Mouse (Mus musculus) MEL (cell line): ENCODE data around the gene Bcas3. TPM values are rescaled to one million over a fixed set of nuclear protein-coding genes. Genes with fewer than 3 reads are reported as not detected.
A peak's percentile ranks its signal among the peaks of the same experiment; 100 is the strongest.

Experiments used
- DNase-seq: peaks from one replicate; pipeline ENCODE4 v3.0.0; 2011; ENCODE audit warnings: low read depth, low spot score
- H3K27ac ChIP-seq: 2 replicates; pipeline ENCODE4 v1.5.1; 2012; ENCODE audit warnings: low read depth, mild to moderate bottlenecking, control low read depth, low read length, moderate library complexity; ENCODE audit not compliant: control insufficient read depth
- H3K27me3 ChIP-seq, 2 experiments: fragments of 150-350 bp in 1 of 2; sonication (generic) in 1 of 2; 2 replicates each; pipeline ENCODE4 v1.6.1; 2012; ENCODE audit warnings: low read length in 2 of 2, mild to moderate bottlenecking in 2 of 2, improper control_type of control experiment in 1 of 2, moderate library complexity in 1 of 2; ENCODE audit not compliant: insufficient read depth in 2 of 2, control insufficient read depth in 1 of 2
- H3K36me3 ChIP-seq, 2 experiments: 2 replicates each; pipeline ENCODE4 v1.6.1; 2012 to 2014; ENCODE audit warnings: low read length in 2 of 2, improper control_type of control experiment in 1 of 2, inconsistent platforms in 1 of 2, mild to moderate bottlenecking in 1 of 2; ENCODE audit not compliant: insufficient read depth in 2 of 2, control insufficient read depth in 1 of 2
- H3K4me1 ChIP-seq, 2 experiments: fragments of 150-350 bp in 1 of 2; sonication (generic) in 1 of 2; 2 replicates each; pipeline ENCODE4 v1.6.1; 2012; ENCODE audit warnings: low read length in 2 of 2, improper control_type of control experiment in 1 of 2, mild to moderate bottlenecking in 1 of 2; ENCODE audit not compliant: insufficient read depth in 2 of 2, control insufficient read depth in 1 of 2
- H3K4me3 ChIP-seq, 2 experiments: fragments of 150-350 bp in 1 of 2; sonication (generic) in 1 of 2; 2 replicates each; pipeline ENCODE4 v1.5.1; 2012; ENCODE audit warnings: low read depth in 2 of 2, low read length in 2 of 2, mild to moderate bottlenecking in 2 of 2, moderate library complexity in 2 of 2, control low read depth in 1 of 2, improper control_type of control experiment in 1 of 2; ENCODE audit not compliant: control insufficient read depth in 1 of 2, insufficient read depth in 1 of 2
- H3K79me2 ChIP-seq: 2 replicates; pipeline ENCODE4 v1.6.1; 2012; ENCODE audit warnings: mild to moderate bottlenecking, low read length, moderate library complexity; ENCODE audit not compliant: control insufficient read depth, poor library complexity, insufficient read depth
- H3K9ac ChIP-seq: 2 replicates; pipeline ENCODE4 v1.6.1; 2012; ENCODE audit warnings: low read depth, mild to moderate bottlenecking, control low read depth, low read length, moderate library complexity; ENCODE audit not compliant: control insufficient read depth, poor library complexity, severe bottlenecking
- H3K9me3 ChIP-seq: fragments of 150-350 bp; sonication (generic); replicated peaks from 2 replicates; pipeline ENCODE4 v1.6.1; 2012; ENCODE audit warnings: mild to moderate bottlenecking, low read length, improper control_type of control experiment, moderate library complexity; ENCODE audit not compliant: insufficient read depth
- CHD2 ChIP-seq: IDR thresholded peaks from 2 replicates; pipeline ENCODE4 v1.6.1; 2011; ENCODE audit warnings: low read length, improper control_type of control experiment
- E2F4 ChIP-seq: IDR thresholded peaks from 2 replicates; pipeline ENCODE4 v1.6.1; 2011; ENCODE audit warnings: low read depth, low read length, improper control_type of control experiment, borderline replicate concordance
- ETS1 ChIP-seq: IDR thresholded peaks from 2 replicates; pipeline ENCODE4 v1.6.1; 2012; ENCODE audit warnings: low read depth, mild to moderate bottlenecking, inconsistent platforms, low read length, improper control_type of control experiment, moderate library complexity
- HCFC1 ChIP-seq: IDR thresholded peaks from 2 replicates; pipeline ENCODE4 v1.6.1; 2012; ENCODE audit warnings: low read depth, mild to moderate bottlenecking, inconsistent platforms, low read length, improper control_type of control experiment, moderate library complexity
- MAX ChIP-seq: IDR thresholded peaks from 2 replicates; pipeline ENCODE4 v1.6.1; 2011; ENCODE audit warnings: low read length, improper control_type of control experiment
- MAZ ChIP-seq: IDR thresholded peaks from 2 replicates; pipeline ENCODE4 v1.6.1; 2012; ENCODE audit warnings: low read depth, mild to moderate bottlenecking, inconsistent platforms, low read length, improper control_type of control experiment
- MYB ChIP-seq: IDR thresholded peaks from 2 replicates; pipeline ENCODE4 v1.6.1; 2011; ENCODE audit warnings: mild to moderate bottlenecking, low read depth, low read length, improper control_type of control experiment
- MYC ChIP-seq: IDR thresholded peaks from 2 replicates; pipeline ENCODE4 v1.6.1; 2011; ENCODE audit warnings: low read depth, mild to moderate bottlenecking, low read length, improper control_type of control experiment, moderate library complexity
- RAD21 ChIP-seq: IDR thresholded peaks from 2 replicates; pipeline ENCODE4 v1.6.1; 2011; ENCODE audit warnings: mild to moderate bottlenecking, low read depth, low read length, improper control_type of control experiment
- SIN3A ChIP-seq: IDR thresholded peaks from 2 replicates; pipeline ENCODE4 v1.6.1; 2012; ENCODE audit warnings: low read length, improper control_type of control experiment, inconsistent platforms
- TAL1 ChIP-seq: IDR thresholded peaks from 2 replicates; pipeline ENCODE4 v1.6.1; 2012; ENCODE audit warnings: mild to moderate bottlenecking, inconsistent platforms, low read length, moderate library complexity, mixed read lengths
- UBTF ChIP-seq: IDR thresholded peaks from 2 replicates; pipeline ENCODE4 v1.6.1; 2012; ENCODE audit warnings: low read depth, mild to moderate bottlenecking, inconsistent platforms, low read length, improper control_type of control experiment, moderate library complexity, borderline replicate concordance; ENCODE audit not compliant: insufficient read depth
- USF1 ChIP-seq: IDR thresholded peaks from 2 replicates; pipeline ENCODE4 v1.6.1; 2014; ENCODE audit warnings: low read depth, mild to moderate bottlenecking, inconsistent platforms, low read length, improper control_type of control experiment, moderate library complexity
- USF2 ChIP-seq, 2 experiments: IDR thresholded peaks; 2 replicates each; pipeline ENCODE4 v1.6.1; 2011 to 2012; ENCODE audit warnings: improper control_type of control experiment in 2 of 2, low read length in 2 of 2, borderline replicate concordance in 1 of 2, inconsistent platforms in 1 of 2, low read depth in 1 of 2, mild to moderate bottlenecking in 1 of 2; ENCODE audit not compliant: insufficient read depth in 1 of 2
- ZC3H11A ChIP-seq: IDR thresholded peaks from 2 replicates; pipeline ENCODE4 v1.6.1; 2012; ENCODE audit warnings: low read depth, mild to moderate bottlenecking, inconsistent platforms, low read length, improper control_type of control experiment
- ZKSCAN1 ChIP-seq: IDR thresholded peaks from 2 replicates; pipeline ENCODE4 v1.6.1; 2012; ENCODE audit warnings: low read depth, mild to moderate bottlenecking, inconsistent platforms, low read length, improper control_type of control experiment, moderate library complexity
- polyA plus RNA-seq, 2 experiments: library from polyadenylated mRNA; stranded (reverse) in 1 of 2; unstranded in 1 of 2; fragments of >175 nt in 1 of 2; fragments of >200 nt in 1 of 2; gene quantifications; 2 replicates each; pipeline versions ENCODE4 v1.2.1 to v1.2.4; 2012; ENCODE audit warnings: low replicate concordance in 2 of 2, low read depth in 1 of 2; ENCODE audit not compliant: insufficient read length in 2 of 2, insufficient read depth in 1 of 2, missing spikeins in 1 of 2
- total RNA-seq: library from RNA; depleted of rRNA; stranded (reverse); fragments of 300-350 nt; gene quantifications from 2 replicates; pipeline ENCODE4 v1.2.3, GENCODE M21; 2012

The Bcas3 gene
- total and polyA plus RNA-seq, 3 experiments: 8.6 to 14.7 TPM; not detected in 1

DNA sequence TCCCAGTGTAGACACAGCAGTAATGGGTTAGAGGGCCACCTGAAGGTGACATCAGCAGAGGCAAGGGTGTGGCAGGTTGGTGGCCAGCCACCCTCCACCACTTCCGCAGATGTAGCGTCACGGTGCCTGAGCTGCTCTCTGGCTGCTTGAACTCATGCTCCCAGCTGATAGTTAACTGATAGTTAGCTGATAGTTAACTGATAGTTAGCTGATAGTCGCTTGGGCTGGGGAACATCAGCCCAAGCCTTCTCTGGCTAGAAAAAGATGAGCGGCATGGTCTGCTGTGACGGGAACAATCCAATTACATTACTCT, 291.7 kb downstream of the Bcas3 start (continued):
- TF ChIP-seq CHD2 (no peak), SIN3A (0 out of 2 replicates have a peak, but pooled peaks have one; percentile 22), UBTF (no peak), MYB (no peak), TAL1 (peak; percentile 43)
- TF ChIP-seq, all 39 proteins: peak for 11

DNA sequence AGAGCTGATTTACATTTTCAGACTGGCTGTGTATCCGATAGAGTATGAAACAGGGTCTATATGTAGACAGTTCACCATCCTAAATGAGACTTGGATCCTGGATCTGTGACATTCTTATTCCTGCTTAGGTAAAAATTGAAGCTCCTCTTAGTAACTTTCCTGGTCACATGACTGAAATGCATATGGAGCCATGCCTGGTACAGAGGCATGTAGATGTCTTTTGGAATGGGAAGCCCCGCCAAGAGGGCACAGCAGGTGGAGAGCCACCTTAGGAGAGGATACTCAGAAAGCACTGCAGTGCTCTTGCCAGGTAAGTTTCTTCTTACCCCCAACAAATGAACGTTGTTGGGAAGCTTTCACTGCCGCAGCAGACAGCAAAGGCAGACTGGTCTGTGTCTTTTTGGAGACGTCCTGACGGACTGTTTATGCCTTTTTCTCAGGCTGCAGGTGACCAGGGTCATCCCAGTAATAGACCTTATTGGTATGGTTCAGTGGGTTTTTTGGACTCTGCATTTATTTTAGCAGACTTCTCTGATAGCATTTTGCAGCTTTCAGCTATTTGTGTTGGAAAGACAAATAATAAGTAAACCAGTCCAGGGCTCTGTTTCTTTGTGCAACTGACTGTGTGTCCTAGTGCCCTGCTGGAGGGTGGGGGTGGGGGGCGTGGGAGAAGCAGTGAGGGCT, 292.3 kb downstream of the Bcas3 start:
- TF ChIP-seq MAX (no peak), MAZ (no peak), USF1 (peak; percentile 81), USF2 (IDR thresholded peaks at IDR 0.05; ENCODE audit: borderline replicate concordance in 1 of 2, insufficient read depth in 1 of 2, low read depth in 1 of 2, low read length in 2 of 2) (peak in 1 of 2 experiments; percentile 47; a peak in 1 of 4 replicates)
- Histone ChIP-seq H3K79me2 (no peaks in the 10 kb centered on the region), H3K9me3 (no peaks in the 10 kb centered on the region), H3K27ac (peak overlapping the region; percentile 86), H3K36me3 (peaks cover 0 to 32% of the 10 kb centered on the region in 2 experiments; a peak in 2 of 4 replicates), H3K4me3 (peak overlapping the region in 1 of 2 experiments; percentile 71; a peak in 3 of 4 replicates), H3K4me1 (peaks cover 23 to 37% of the 10 kb centered on the region in 2 experiments), H3K9ac (peak overlapping the region; percentile 56), H3K27me3 (no peaks in the 10 kb centered on the region)
- no peak for DNase-seq

DNA sequence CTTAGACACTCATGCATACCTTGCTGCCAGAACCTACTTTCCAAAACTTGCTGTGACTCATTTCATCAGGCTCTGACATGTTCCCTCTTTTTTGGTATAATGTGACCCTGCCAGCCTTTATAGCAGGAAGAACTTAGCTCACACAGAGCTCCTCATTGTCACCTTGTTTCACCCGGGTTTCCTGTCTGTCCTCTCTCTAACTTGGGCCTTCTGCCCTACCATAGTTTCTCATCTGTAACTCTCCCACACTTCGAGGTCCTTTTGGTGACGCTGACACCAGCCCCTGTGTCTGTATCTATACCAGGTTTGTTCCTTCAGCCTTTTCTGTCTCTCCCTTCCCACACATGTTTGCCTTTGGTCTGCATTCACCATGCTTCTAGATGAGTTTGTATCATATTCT, 295.9 kb downstream of the Bcas3 start:
- Histone ChIP-seq H3K9ac (no peak overlapping the region), H3K27ac (no peak overlapping the region), H3K36me3 (peaks cover 0 to 8% of the 10 kb centered on the region in 2 experiments; a peak in 2 of 4 replicates), H3K27me3 (no peaks in the 10 kb centered on the region), H3K4me3 (no peak overlapping the region), H3K79me2 (no peaks in the 10 kb centered on the region), H3K9me3 (no peaks in the 10 kb centered on the region), H3K4me1 (peaks cover 5 to 12% of the 10 kb centered on the region in 2 experiments)
- DNase-seq: no peak
- TF ChIP-seq RAD21: no peak
- TF ChIP-seq HCFC1: no peak
- TF ChIP-seq SIN3A: no peak
- no peak for TF ChIP-seq MYC
- no peak for TF ChIP-seq ETS1
- no peak for TF ChIP-seq USF2 (IDR thresholded peaks at IDR 0.05; ENCODE audit: borderline replicate concordance in 1 of 2, insufficient read depth in 1 of 2, low read depth in 1 of 2, low read length in 2 of 2)
- no peak for TF ChIP-seq ZC3H11A
- no peak for TF ChIP-seq ZKSCAN1
- no peak for TF ChIP-seq E2F4
